Mouse (Mus musculus): ENCODE measurements at regions not wholly inside any gene's neighbourhood (a gene's known extent, or its start where the extent isn't known, plus 50 kb on each side); places are given as distances from the start of the nearest gene placed in this dataset.

- H3K9me3 ChIP-seq (replicated peaks; ENCODE audit: control insufficient read depth, low read length) = no peaks in the 10 kb centered on the region
- no peak overlapping the region for H3K4me2 ChIP-seq (ENCODE audit: low read depth, low read length)
- no peak for ATAC-seq (replicated peaks; ENCODE audit: insufficient number of reproducible peaks, low FRiP score, low TSS enrichment, low read depth)
- no peak overlapping the region for H3K9ac ChIP-seq (replicated peaks; ENCODE audit: low read length)
- no peak overlapping the region for H3K4me3 ChIP-seq (ENCODE audit: low read depth, low read length)
- no peak for DNase-seq (ENCODE audit: low spot score)
- H3K36me3 ChIP-seq (replicated peaks; ENCODE audit: control insufficient read depth, insufficient read depth, low read depth, low read length) = no peaks in the 10 kb centered on the region
- H3K27ac ChIP-seq (replicated peaks; ENCODE audit: low read depth, low read length) = no peak overlapping the region
- WGBS = 67% methylated on average over 5 of the region's 5 CpGs
- H3K27me3 ChIP-seq (ENCODE audit: control insufficient read depth, insufficient read depth, low read length) = no peaks in the 10 kb centered on the region
- H3K4me1 ChIP-seq (ENCODE audit: control insufficient read depth, insufficient read depth, low read length) = no peaks in the 10 kb centered on the region
Observed at GRCm38 (mm10) chr8:78096383-78096782, 116.7 kb upstream of the Ttc29 start.

DNA sequence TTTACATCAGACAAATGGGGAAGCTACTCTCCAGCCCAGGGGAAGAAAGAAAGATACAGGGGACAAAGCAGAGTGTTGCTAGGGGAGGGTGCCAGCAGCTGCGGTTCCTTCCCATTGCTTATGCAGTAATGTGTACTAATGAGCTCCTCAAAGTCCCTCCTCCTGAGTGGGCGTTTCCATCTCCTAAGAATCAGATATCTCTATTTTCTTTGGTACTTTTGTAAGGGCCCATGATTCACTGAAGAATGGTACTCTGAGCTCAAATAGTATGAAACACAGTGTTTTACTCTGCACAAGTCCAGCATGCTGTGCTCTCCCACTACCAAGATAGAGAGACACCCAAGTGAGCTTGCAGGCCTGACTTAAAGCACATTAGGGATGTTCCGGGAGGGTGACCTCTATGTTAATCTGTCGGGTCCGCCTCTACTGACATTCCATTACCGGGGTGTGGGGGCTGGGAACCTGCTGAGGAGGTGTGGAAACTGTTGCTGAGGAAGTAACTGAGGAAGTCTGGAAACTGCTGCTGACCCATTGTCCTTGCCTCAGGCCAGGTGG lies 114.8 kb upstream of the Ttc29 start:
- ATAC-seq (replicated peaks; ENCODE audit: insufficient number of reproducible peaks, low FRiP score, low TSS enrichment, low read depth) (no peak), DNase-seq (ENCODE audit: low spot score) (no peak)
- Histone ChIP-seq H3K4me2 (ENCODE audit: low read depth, low read length) (no peak overlapping the region), H3K4me1 (ENCODE audit: control insufficient read depth, insufficient read depth, low read length) (no peaks in the 10 kb centered on the region), H3K9me3 (replicated peaks; ENCODE audit: control insufficient read depth, low read length) (no peaks in the 10 kb centered on the region), H3K9ac (replicated peaks; ENCODE audit: low read length) (no peak overlapping the region), H3K27ac (replicated peaks; ENCODE audit: low read depth, low read length) (no peak overlapping the region), H3K36me3 (replicated peaks; ENCODE audit: control insufficient read depth, insufficient read depth, low read depth, low read length) (no peaks in the 10 kb centered on the region), H3K27me3 (ENCODE audit: control insufficient read depth, insufficient read depth, low read length) (no peaks in the 10 kb centered on the region), H3K4me3 (ENCODE audit: low read depth, low read length) (no peak overlapping the region)
- WGBS = 39% methylated on average over 6 of the region's 6 CpGs

DNA sequence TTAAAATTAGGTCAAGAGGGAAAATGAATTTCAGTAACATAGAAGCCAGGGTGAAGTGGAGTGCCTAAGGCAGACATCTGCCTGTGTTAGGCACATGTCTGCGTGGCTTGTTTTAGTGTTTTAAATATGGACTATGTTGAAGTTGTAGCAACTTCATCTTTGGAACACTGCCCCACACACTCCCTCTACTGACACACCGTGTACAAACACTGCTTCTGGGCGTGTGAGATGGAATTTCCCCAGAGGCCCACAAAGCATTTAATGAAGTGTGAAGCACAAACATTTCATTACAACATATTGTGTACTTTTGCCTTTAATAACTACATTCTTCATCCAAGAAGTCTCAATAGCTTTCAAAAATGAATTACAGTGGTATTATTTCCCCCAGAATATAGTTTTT lies 114.0 kb upstream of the Ttc29 start:
- Histone ChIP-seq H3K9ac (replicated peaks; ENCODE audit: low read length) (no peak overlapping the region), H3K27ac (replicated peaks; ENCODE audit: low read depth, low read length) (no peak overlapping the region), H3K4me2 (ENCODE audit: low read depth, low read length) (no peak overlapping the region), H3K36me3 (replicated peaks; ENCODE audit: control insufficient read depth, insufficient read depth, low read depth, low read length) (no peaks in the 10 kb centered on the region), H3K4me1 (ENCODE audit: control insufficient read depth, insufficient read depth, low read length) (no peaks in the 10 kb centered on the region), H3K27me3 (ENCODE audit: control insufficient read depth, insufficient read depth, low read length) (no peaks in the 10 kb centered on the region), H3K4me3 (ENCODE audit: low read depth, low read length) (no peak overlapping the region), H3K9me3 (replicated peaks; ENCODE audit: control insufficient read depth, low read length) (no peaks in the 10 kb centered on the region)
- WGBS = 87% methylated on average over 3 of the region's 3 CpGs
- no peak for ATAC-seq (replicated peaks; ENCODE audit: insufficient number of reproducible peaks, low FRiP score, low TSS enrichment, low read depth)
- no peak for DNase-seq (ENCODE audit: low spot score)

DNA sequence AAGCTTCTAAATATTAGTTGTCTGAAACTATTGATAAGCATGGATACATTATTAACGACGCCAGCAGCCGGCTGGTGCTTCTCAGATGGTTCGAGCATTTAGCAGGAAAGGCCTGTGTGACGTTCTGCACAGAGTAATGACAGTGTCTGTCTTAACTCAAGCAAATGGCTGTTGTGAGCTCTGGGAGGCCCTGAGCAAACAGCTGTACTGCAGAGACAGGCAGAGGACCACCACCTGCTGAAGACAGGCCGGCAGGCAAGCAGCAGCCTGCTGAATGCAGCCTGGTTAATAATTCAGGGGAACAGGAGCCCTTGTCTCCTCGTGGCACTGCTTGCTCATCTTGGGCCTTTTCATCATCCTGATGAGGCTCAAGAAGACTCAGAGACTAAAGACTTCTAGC lies 105.8 kb upstream of the Ttc29 start:
- H3K9ac ChIP-seq (replicated peaks; ENCODE audit: low read length) = no peak overlapping the region
- no peak overlapping the region for H3K27ac ChIP-seq (replicated peaks; ENCODE audit: low read depth, low read length)
- H3K4me2 ChIP-seq (ENCODE audit: low read depth, low read length) = no peak overlapping the region
- H3K27me3 ChIP-seq (ENCODE audit: control insufficient read depth, insufficient read depth, low read length) = no peaks in the 10 kb centered on the region
- H3K9me3 ChIP-seq (replicated peaks; ENCODE audit: control insufficient read depth, low read length) = no peaks in the 10 kb centered on the region
- H3K4me1 ChIP-seq (ENCODE audit: control insufficient read depth, insufficient read depth, low read length) = no peaks in the 10 kb centered on the region
- DNase-seq (ENCODE audit: low spot score) = no peak
- WGBS = 78% methylated on average over 7 of the region's 7 CpGs
- H3K4me3 ChIP-seq (ENCODE audit: low read depth, low read length) = no peak overlapping the region
- no peak for ATAC-seq (replicated peaks; ENCODE audit: insufficient number of reproducible peaks, low FRiP score, low TSS enrichment, low read depth)
- no peaks in the 10 kb centered on the region for H3K36me3 ChIP-seq (replicated peaks; ENCODE audit: control insufficient read depth, insufficient read depth, low read depth, low read length)

DNA sequence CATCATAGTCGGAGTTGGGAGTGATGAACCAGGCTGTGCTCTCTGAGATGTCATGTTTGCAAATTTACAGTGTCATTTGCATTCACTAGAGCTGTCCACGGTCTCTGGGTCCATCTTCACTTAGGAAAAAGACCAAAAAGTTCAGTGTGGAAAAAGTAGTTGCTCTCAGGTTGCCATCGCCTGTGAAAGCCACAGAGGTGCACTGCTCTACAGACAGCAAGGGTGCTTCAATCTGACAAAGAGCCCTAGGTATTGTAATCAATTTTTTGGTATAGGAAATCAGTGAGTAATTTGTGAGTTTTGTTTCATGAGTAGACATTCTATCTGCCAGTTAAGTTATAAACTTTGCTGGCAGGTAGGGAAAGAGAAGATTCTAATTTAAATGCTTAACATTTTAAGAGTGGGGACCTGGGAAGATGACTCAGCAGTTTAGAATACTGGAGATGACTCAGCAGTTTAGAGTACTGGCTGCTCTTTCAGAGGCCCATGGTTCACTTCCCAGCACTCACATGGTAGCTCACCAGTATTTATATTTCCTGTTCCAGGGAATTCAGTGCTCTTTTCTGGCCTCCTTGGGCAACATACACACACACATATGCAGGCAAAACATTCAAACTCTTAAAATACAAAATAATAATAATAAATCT lies 103.0 kb upstream of the Ttc29 start:
- no peak for DNase-seq (ENCODE audit: low spot score)
- no peak overlapping the region for H3K27ac ChIP-seq (replicated peaks; ENCODE audit: low read depth, low read length)
- no peak overlapping the region for H3K4me3 ChIP-seq (ENCODE audit: low read depth, low read length)
- H3K4me1 ChIP-seq (ENCODE audit: control insufficient read depth, insufficient read depth, low read length) = no peaks in the 10 kb centered on the region
- no peaks in the 10 kb centered on the region for H3K27me3 ChIP-seq (ENCODE audit: control insufficient read depth, insufficient read depth, low read length)
- no peaks in the 10 kb centered on the region for H3K9me3 ChIP-seq (replicated peaks; ENCODE audit: control insufficient read depth, low read length)
- H3K9ac ChIP-seq (replicated peaks; ENCODE audit: low read length) = no peak overlapping the region
- WGBS = 86% methylated on average over 3 of the region's 3 CpGs
- ATAC-seq (replicated peaks; ENCODE audit: insufficient number of reproducible peaks, low FRiP score, low TSS enrichment, low read depth) = no peak
- no peak overlapping the region for H3K4me2 ChIP-seq (ENCODE audit: low read depth, low read length)
- no peaks in the 10 kb centered on the region for H3K36me3 ChIP-seq (replicated peaks; ENCODE audit: control insufficient read depth, insufficient read depth, low read depth, low read length)

- Histone ChIP-seq H3K4me1 (ENCODE audit: control insufficient read depth, insufficient read depth, low read length) (no peaks in the 10 kb centered on the region), H3K9ac (replicated peaks; ENCODE audit: low read length) (no peak overlapping the region), H3K4me3 (ENCODE audit: low read depth, low read length) (no peak overlapping the region), H3K27ac (replicated peaks; ENCODE audit: low read depth, low read length) (no peak overlapping the region), H3K9me3 (replicated peaks; ENCODE audit: control insufficient read depth, low read length) (no peaks in the 10 kb centered on the region), H3K27me3 (ENCODE audit: control insufficient read depth, insufficient read depth, low read length) (no peaks in the 10 kb centered on the region), H3K4me2 (ENCODE audit: low read depth, low read length) (no peak overlapping the region), H3K36me3 (replicated peaks; ENCODE audit: control insufficient read depth, insufficient read depth, low read depth, low read length) (no peaks in the 10 kb centered on the region)
- DNase-seq (ENCODE audit: low spot score) = no peak
- WGBS = 35% methylated on average over 12 of the region's 12 CpGs
- no peak for ATAC-seq (replicated peaks; ENCODE audit: insufficient number of reproducible peaks, low FRiP score, low TSS enrichment, low read depth)
Observed at GRCm38 (mm10) chr8:78113105-78113504, 100.0 kb upstream of the Ttc29 start.

- Histone ChIP-seq H3K4me1 (ENCODE audit: control insufficient read depth, insufficient read depth, low read length) (no peaks in the 10 kb centered on the region), H3K4me3 (ENCODE audit: low read depth, low read length) (no peak overlapping the region), H3K9me3 (replicated peaks; ENCODE audit: control insufficient read depth, low read length) (no peaks in the 10 kb centered on the region), H3K36me3 (replicated peaks; ENCODE audit: control insufficient read depth, insufficient read depth, low read depth, low read length) (no peaks in the 10 kb centered on the region), H3K4me2 (ENCODE audit: low read depth, low read length) (no peak overlapping the region), H3K27ac (replicated peaks; ENCODE audit: low read depth, low read length) (no peak overlapping the region), H3K27me3 (ENCODE audit: control insufficient read depth, insufficient read depth, low read length) (no peaks in the 10 kb centered on the region), H3K9ac (replicated peaks; ENCODE audit: low read length) (no peak overlapping the region)
- DNase-seq (ENCODE audit: low spot score) = no peak
- 35% methylated on average over 4 of the region's 4 CpGs for WGBS
- ATAC-seq (replicated peaks; ENCODE audit: insufficient number of reproducible peaks, low FRiP score, low TSS enrichment, low read depth) = no peak
Observed at GRCm38 (mm10) chr8:78114512-78114911, 98.6 kb upstream of the Ttc29 start.

DNA sequence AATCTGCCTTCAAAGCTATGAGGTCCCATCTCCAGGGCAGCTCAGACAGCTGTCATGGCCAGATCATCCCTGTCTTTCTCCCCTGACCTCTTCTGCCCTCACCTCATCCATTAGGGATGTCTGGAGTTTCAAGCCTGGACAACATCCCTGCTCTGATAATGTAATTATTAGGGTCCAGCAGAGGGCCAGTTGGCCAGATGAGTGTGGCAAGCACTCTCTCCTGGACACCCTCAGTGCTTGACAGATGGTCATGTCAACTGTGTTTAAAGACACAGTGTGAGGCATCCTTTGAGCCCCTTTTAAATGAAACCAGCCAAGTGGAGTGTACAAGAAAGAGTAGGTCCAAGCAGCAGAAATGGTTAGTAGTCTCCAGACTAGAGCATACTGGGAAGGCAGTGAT lies 95.9 kb upstream of the Ttc29 start:
- Histone ChIP-seq H3K9ac (replicated peaks; ENCODE audit: low read length) (no peak overlapping the region), H3K4me2 (ENCODE audit: low read depth, low read length) (no peak overlapping the region), H3K4me1 (ENCODE audit: control insufficient read depth, insufficient read depth, low read length) (no peaks in the 10 kb centered on the region), H3K4me3 (ENCODE audit: low read depth, low read length) (no peak overlapping the region), H3K9me3 (replicated peaks; ENCODE audit: control insufficient read depth, low read length) (no peaks in the 10 kb centered on the region), H3K36me3 (replicated peaks; ENCODE audit: control insufficient read depth, insufficient read depth, low read depth, low read length) (no peaks in the 10 kb centered on the region), H3K27ac (replicated peaks; ENCODE audit: low read depth, low read length) (no peak overlapping the region), H3K27me3 (ENCODE audit: control insufficient read depth, insufficient read depth, low read length) (no peaks in the 10 kb centered on the region)
- DNase-seq (ENCODE audit: low spot score) (no peak), ATAC-seq (replicated peaks; ENCODE audit: insufficient number of reproducible peaks, low FRiP score, low TSS enrichment, low read depth) (no peak)
